Mouse (Mus musculus) kidney, embryonic 16.5 days (tissue): ENCODE measurements around the gene Tenm2. TPM values are rescaled to one million over a fixed set of nuclear protein-coding genes. Genes with fewer than 3 reads are reported as not detected.

Source experiments
- ATAC-seq: fragments of 200-750 bp; cut with Nextera tagmentation; 2 replicates; pipeline ENCODE4 v1.8.0; 2017; ENCODE audit warnings: moderate TSS enrichment; ENCODE audit not compliant: low FRiP score, low TSS enrichment
- H3K27ac ChIP-seq: fragments of 300-500 bp; sonication (generic); 2 replicates; pipeline ENCODE4 v1.5.1; 2014; ENCODE audit warnings: low read length
- H3K27me3 ChIP-seq: fragments of 300-500 bp; sonication (generic); 2 replicates; pipeline ENCODE4 v1.6.1; 2014; ENCODE audit warnings: low read length, control low read depth, mixed read lengths; ENCODE audit not compliant: insufficient read depth
- H3K36me3 ChIP-seq: fragments of 300-500 bp; sonication (generic); 2 replicates; pipeline ENCODE4 v1.6.1; 2014; ENCODE audit warnings: low read length, control low read depth, mixed read lengths; ENCODE audit not compliant: insufficient read depth
- H3K4me1 ChIP-seq: fragments of 300-500 bp; sonication (generic); 2 replicates; pipeline ENCODE4 v1.6.1; 2014; ENCODE audit warnings: low read length, control low read depth, mixed read lengths; ENCODE audit not compliant: insufficient read depth
- H3K4me2 ChIP-seq: fragments of 300-500 bp; sonication (generic); replicated peaks from 2 replicates; pipeline ENCODE4 v1.6.1; 2014; ENCODE audit warnings: low read depth, low read length
- H3K4me3 ChIP-seq: fragments of 300-500 bp; sonication (generic); 2 replicates; pipeline ENCODE4 v1.5.1; 2014; ENCODE audit warnings: mild to moderate bottlenecking, low read length
- H3K9ac ChIP-seq: fragments of 300-500 bp; sonication (generic); replicated peaks from 2 replicates; pipeline ENCODE4 v1.6.1; 2014; ENCODE audit warnings: low read length
- H3K9me3 ChIP-seq: fragments of 300-500 bp; sonication (generic); 2 replicates; pipeline ENCODE4 v1.6.1; 2016; ENCODE audit warnings: low read length, control low read depth
- WGBS: fragments of 180-500 bp; shearing (Covaris S2); extraction: QIAGEN DNeasy Blood & Tissue Kit; methylation state at CpG from one replicate; pipeline ENCODE4 v1.1.7; 2014; 5-methylcytosine and 5-hydroxymethylcytosine counted together
- polyA plus RNA-seq: library from polyadenylated mRNA; unstranded; fragments of >200 nt; fragmentation: Nextera tagmentation; extraction: Ambion mirVana; gene quantifications from 2 replicates; pipeline ENCODE4 v1.2.1, GENCODE M21; 2015

Gene Tenm2
- polyA plus RNA-seq, 1 experiment from 2014 or later: 0.76 TPM

DNA sequence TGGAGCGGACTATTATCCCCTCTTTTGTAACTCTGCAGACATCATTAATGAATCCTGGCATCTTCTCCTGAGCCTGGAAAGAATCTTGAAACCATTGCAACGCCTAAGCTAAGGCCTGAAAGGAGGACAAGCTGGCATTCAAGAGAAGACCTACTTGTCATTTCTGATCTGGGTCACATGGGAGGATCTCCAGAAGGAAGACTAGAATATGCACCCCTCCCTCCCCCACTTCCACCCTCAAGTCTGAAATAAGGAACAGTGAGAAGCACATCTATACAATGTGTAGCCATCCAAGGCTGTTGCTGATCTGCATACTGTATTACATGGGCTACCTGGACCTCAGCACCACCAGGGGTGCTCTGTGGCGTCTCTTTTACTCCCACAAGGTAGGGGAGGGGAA is 1086.7 kb downstream of the Tenm2 start:
- no peaks in the 10 kb centered on the region for H3K27me3 ChIP-seq
- H3K4me2 ChIP-seq: no peak overlapping the region
- no peak overlapping the region for H3K4me3 ChIP-seq
- 78% methylated on average over 3 of the region's 3 CpGs for WGBS
- H3K27ac ChIP-seq: no peak overlapping the region
- H3K36me3 ChIP-seq: no peaks in the 10 kb centered on the region
- peaks cover 7% of the 10 kb centered on the region; the same call in 1 of the 2 replicates for H3K4me1 ChIP-seq
- H3K9ac ChIP-seq: no peak overlapping the region
- H3K9me3 ChIP-seq: no peaks in the 10 kb centered on the region
- ATAC-seq: no peak

DNA sequence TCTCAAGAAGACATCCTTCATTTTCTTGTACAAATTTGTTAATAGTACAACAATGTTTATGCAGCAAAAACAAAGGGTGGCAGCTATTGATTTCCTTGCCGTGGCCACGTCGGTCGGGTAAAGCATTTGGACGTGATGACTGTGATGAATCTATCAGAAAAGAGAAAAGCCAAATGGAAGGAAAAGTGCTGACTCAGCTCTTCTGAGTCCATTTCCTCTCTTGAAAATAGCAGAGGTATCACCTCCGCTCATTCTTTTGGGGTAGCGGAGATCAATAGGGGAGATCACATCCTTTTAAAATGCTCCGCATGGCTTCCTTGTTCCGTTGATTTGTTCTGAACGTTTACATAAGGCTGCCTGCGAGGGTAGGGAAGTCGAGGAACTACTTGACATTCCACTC is 1090.7 kb downstream of the Tenm2 start:
- ATAC-seq: no peak
- Histone ChIP-seq H3K27me3 (no peaks in the 10 kb centered on the region), H3K4me3 (no peak overlapping the region), H3K4me2 (no peak overlapping the region), H3K36me3 (no peaks in the 10 kb centered on the region), H3K9me3 (no peaks in the 10 kb centered on the region), H3K9ac (no peak overlapping the region), H3K27ac (no peak overlapping the region), H3K4me1 (peaks cover 3% of the 10 kb centered on the region; the same call in 1 of the 2 replicates)
- 67% methylated on average over 12 of the region's 12 CpGs for WGBS

DNA sequence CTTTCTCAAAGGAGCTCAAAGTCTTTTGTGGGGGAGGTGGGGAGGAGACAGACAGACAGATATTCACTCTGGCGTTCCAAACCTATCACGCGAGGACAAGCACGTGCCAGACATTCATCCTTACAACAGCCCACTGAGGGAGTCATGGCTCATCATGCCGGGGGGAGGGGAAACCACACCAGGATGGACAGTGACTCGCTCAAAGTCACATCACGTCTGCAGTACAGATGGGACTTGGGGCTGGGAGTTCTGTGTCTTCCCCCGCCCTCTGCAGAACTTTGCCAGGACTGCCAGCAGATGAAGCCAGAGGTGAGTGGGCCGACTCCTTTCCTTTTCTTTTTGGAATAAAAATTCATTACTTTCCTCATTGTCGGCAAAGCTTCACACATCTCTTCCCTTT is 1095.4 kb downstream of the Tenm2 start:
- H3K36me3 ChIP-seq: no peaks in the 10 kb centered on the region
- no peak overlapping the region for H3K27ac ChIP-seq
- ATAC-seq: peak; percentile 35; the same call in 1 of the 2 replicates
- H3K4me3 ChIP-seq: no peak overlapping the region
- no peak overlapping the region for H3K4me2 ChIP-seq
- H3K9me3 ChIP-seq: no peaks in the 10 kb centered on the region
- 76% methylated on average over 10 of the region's 10 CpGs for WGBS
- H3K4me1 ChIP-seq: peaks cover 10% of the 10 kb centered on the region; the same call in 1 of the 2 replicates
- peaks cover 4% of the 10 kb centered on the region; the same call in 1 of the 2 replicates for H3K27me3 ChIP-seq
- H3K9ac ChIP-seq: no peak overlapping the region

DNA sequence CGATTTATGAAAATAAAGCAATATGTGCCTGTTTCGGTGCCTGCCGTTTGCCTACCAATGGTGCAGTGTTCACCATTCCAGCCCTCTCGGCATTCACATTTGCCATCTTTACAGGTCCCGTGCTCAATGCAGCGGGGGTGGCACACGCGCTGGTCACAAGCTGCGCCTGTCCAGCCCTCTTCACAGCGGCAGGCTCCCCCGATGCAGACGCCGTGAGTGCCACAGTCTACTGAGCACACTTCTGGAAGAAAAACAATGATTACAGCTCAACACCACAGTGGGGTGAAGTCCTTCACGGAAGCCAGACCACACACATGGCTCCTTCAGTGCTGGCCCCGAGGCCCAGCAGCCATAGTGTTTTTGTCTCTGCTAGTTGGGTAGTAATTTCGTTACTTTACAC is 1096.2 kb downstream of the Tenm2 start:
- Histone ChIP-seq H3K4me3 (no peak overlapping the region), H3K9me3 (no peaks in the 10 kb centered on the region), H3K9ac (no peak overlapping the region), H3K27me3 (peaks cover 4% of the 10 kb centered on the region; the same call in 1 of the 2 replicates), H3K27ac (no peak overlapping the region), H3K4me2 (0 out of 2 replicates have a peak overlapping the region, but pooled peaks have one; percentile 19), H3K36me3 (no peaks in the 10 kb centered on the region), H3K4me1 (peaks cover 10% of the 10 kb centered on the region; the same call in 1 of the 2 replicates)
- ATAC-seq: peak; percentile 85; the same call in 1 of the 2 replicates
- 42% methylated on average over 16 of the region's 16 CpGs for WGBS

DNA sequence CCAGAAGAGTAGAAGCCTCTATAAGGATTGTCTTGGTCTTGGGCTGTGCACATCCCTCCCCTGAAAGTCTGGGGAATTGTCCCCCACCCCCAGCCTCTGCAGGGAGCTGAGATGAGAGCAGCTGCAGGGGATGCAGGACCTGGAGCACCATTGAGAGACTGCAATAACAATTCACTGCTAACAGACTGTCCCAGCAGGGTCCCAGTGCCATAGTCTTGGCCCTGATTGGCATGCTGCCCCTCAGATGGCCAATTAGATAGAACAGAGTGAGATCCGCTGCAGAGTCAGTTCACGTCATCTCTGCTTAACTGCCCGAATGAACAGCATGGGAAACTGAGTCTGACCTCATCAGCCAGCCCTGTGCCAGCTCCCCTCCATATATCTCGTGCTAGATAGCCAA is 1097.9 kb downstream of the Tenm2 start:
- H3K27ac ChIP-seq: no peak overlapping the region
- H3K4me2 ChIP-seq: no peak overlapping the region
- H3K27me3 ChIP-seq: peaks cover 4% of the 10 kb centered on the region; the same call in 1 of the 2 replicates
- H3K4me3 ChIP-seq: no peak overlapping the region
- H3K9me3 ChIP-seq: no peaks in the 10 kb centered on the region
- 62% methylated on average over 4 of the region's 4 CpGs for WGBS
- no peaks in the 10 kb centered on the region for H3K36me3 ChIP-seq
- no peak overlapping the region for H3K9ac ChIP-seq
- peaks cover 10% of the 10 kb centered on the region; the same call in 1 of the 2 replicates for H3K4me1 ChIP-seq
- no peak for ATAC-seq

DNA sequence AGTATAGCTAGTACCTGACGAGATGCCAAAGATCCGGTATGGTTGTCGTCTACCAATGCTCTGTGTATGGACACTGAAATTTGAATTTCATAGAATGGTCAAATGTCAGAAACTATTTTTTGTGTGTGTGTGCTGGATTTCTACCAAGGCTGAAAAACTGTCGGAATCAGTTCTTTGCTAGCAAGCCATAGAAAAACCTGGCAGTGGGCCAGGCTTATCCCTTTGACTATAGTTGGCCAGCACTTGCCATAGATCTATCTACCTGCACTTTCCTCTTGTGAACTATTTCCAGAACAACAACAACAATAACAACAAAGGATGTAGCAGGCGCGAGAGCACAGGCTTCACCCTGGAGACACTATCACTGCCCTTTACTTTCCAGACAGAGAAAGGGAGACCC is 1098.5 kb downstream of the Tenm2 start:
- no peak for ATAC-seq
- WGBS: 78% methylated on average over 6 of the region's 6 CpGs
- Histone ChIP-seq H3K27ac (no peak overlapping the region), H3K9ac (no peak overlapping the region), H3K36me3 (no peaks in the 10 kb centered on the region), H3K4me2 (no peak overlapping the region), H3K9me3 (no peaks in the 10 kb centered on the region), H3K4me1 (peaks cover 10% of the 10 kb centered on the region; the same call in 1 of the 2 replicates), H3K4me3 (no peak overlapping the region), H3K27me3 (peaks cover 4% of the 10 kb centered on the region; the same call in 1 of the 2 replicates)

DNA sequence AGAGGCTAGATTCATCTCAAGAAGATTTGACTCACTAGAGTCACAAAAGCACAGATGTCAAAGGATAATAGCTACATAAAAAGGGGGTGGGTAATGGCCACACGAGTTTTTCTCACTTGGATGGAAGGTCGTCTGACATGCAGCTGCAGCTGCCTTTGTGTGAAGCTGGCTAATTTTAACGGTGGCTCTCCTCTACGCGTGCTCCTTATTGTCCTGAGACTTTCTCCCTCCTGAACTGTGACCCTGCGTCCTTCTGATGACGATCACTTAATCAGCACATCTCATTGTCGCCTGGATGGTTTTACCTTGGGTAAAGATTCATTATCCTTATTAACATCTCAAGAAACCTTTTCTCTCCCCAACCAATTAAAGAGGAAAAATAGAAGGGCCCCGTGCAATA is 1101.1 kb downstream of the Tenm2 start:
- WGBS: 44% methylated on average over 9 of the region's 9 CpGs
- Histone ChIP-seq H3K4me3 (no peak overlapping the region), H3K27ac (no peak overlapping the region), H3K4me2 (no peak overlapping the region), H3K9ac (no peak overlapping the region), H3K4me1 (peaks cover 3% of the 10 kb centered on the region; the same call in 1 of the 2 replicates), H3K27me3 (peaks cover 4% of the 10 kb centered on the region; the same call in 1 of the 2 replicates), H3K9me3 (no peaks in the 10 kb centered on the region), H3K36me3 (no peaks in the 10 kb centered on the region)
- ATAC-seq: no peak

DNA sequence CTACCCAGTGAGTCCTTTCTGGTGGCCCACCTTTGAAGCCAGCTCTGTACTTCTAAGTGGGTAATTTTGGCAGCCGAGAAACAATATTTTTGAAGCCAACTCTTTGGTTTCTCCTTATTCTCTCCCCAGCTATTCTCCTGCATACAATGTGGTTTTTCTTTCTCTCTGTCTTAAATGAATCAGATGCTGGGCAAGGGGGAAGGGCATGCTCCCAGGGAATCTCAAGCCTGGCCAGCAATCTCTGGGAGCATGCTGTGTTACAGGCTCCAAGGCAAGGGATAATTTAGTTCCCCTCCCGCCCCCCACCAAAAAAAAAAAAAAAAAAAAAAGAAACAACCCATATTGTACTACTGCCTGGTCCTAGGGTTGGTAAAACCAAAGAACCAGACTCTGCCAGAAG is 1112.5 kb downstream of the Tenm2 start:
- Histone ChIP-seq H3K4me1 (no peaks in the 10 kb centered on the region), H3K9me3 (no peaks in the 10 kb centered on the region), H3K36me3 (no peaks in the 10 kb centered on the region), H3K27me3 (no peaks in the 10 kb centered on the region), H3K9ac (no peak overlapping the region), H3K27ac (no peak overlapping the region), H3K4me3 (no peak overlapping the region), H3K4me2 (no peak overlapping the region)
- no peak for ATAC-seq
- WGBS: 58% methylated on average over 2 of the region's 2 CpGs

DNA sequence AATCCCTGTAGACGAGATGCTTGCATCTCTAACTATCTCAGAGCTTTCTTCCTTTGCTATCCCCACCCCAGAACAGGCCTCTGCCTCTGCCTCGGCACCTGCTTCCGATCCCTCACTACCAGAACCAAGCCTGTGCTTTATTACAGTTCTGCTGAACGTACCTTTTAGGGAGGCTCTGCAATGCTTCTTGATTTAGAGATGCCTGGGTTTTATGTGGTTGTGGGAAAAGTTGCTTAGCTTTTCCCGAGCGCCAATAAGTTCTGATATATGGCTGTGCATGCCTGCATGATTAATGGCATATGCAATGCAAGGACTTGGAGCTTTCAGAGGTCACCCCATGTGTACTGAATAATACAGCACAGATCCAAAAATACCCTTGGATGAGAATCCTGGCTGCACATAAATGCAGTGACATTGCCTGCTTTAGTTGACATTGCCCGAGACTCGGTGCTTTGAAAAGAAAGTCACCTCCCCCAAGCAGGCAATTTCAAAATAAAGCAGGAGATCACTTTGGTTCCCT is 1114.3 kb downstream of the Tenm2 start:
- H3K4me2 ChIP-seq: no peak overlapping the region
- no peaks in the 10 kb centered on the region for H3K4me1 ChIP-seq
- H3K9me3 ChIP-seq: no peaks in the 10 kb centered on the region
- no peak overlapping the region for H3K4me3 ChIP-seq
- ATAC-seq: no peak
- H3K27me3 ChIP-seq: no peaks in the 10 kb centered on the region
- H3K9ac ChIP-seq: no peak overlapping the region
- H3K36me3 ChIP-seq: no peaks in the 10 kb centered on the region
- 43% methylated on average over 8 of the region's 8 CpGs for WGBS
- H3K27ac ChIP-seq: no peak overlapping the region

DNA sequence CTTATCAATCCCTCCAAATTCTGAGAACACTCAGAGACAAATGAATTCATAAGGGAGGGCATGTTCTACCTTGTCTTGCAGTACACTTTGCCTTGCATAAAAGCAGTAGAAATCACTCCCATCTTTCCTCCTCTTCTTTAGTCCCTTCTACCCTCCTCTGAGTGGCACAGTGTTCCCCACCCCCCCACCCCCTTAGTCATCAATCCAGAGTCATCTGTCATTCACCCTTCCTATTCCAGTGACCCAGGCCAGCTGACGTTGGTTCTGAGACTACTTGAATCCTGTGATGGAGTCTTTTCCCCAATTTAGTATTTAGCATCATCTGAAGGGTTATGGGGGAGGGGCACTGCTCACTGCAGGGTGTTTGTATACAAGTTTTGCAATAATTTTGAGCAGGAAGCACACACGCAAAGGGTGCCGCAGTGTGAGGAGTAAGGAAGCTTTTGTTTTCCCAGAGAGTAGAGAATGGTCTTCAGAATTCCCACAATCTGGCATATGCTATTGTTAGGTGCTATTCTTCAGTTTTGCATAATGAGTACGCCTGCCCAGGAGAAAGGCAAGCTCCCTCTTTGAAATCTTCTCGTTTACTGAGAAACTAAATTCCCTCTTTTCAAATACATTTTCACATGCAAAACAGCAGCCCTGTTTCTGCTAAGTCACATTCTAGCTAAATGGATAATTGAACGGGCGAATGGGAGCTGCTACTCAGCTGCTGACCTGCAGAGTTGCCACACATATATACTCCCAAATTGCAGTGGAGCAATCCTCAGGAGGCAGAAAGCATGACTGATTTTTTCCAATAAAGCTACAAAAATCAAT is 1115.0 kb downstream of the Tenm2 start:
- Histone ChIP-seq H3K27me3 (no peaks in the 10 kb centered on the region), H3K9me3 (no peaks in the 10 kb centered on the region), H3K9ac (no peak overlapping the region), H3K4me3 (no peak overlapping the region), H3K4me2 (no peak overlapping the region), H3K36me3 (no peaks in the 10 kb centered on the region), H3K4me1 (no peaks in the 10 kb centered on the region), H3K27ac (no peak overlapping the region)
- WGBS: 53% methylated on average over 7 of the region's 7 CpGs
- ATAC-seq: no peak
